Mouse (Mus musculus): Measurements from ENCODE around the gene Elf3.

- TF ChIP-seq POLR2A (IDR thresholded peaks at IDR 0.05; ENCODE audit: borderline replicate concordance, extremely low read depth, insufficient read depth, insufficient read length, poor library complexity, severe bottlenecking) = no peak
- TF ChIP-seq CTCF (IDR thresholded peaks at IDR 0.05; ENCODE audit: borderline replicate concordance, extremely low read depth, insufficient read depth, insufficient read length) = no peak
Observed at GRCm38 (mm10) chr1:135205257-135205656, 53.1 kb downstream of the Elf3 start.

All from brain, embryonic 14.5 days (tissue).